Mouse (Mus musculus): ENCODE data around the gene Rab34. TPM values are rescaled to one million over a fixed set of nuclear protein-coding genes. Genes with fewer than 3 reads are reported as not detected.

The Rab34 gene
- polyA plus RNA-seq, 1 experiment from 2014 or later = 138 TPM

GRCm38 (mm10) chr11:78189234-78190040 is 1.2 kb downstream of the Rab34 start:
- ChIA-PET POLR2A (interaction anchor here (0.6 to 0.8 kb wide), 2 partner anchors 14 to 550 kb away, joined by 3 to 6 read pairs; no protein-coding TSS in a partner anchor), CTCF (interaction anchor here (1.1 to 1.3 kb wide), 2 partner anchors 40 to 46 kb away, joined by 3 read pairs; no protein-coding TSS in a partner anchor)
- in situ Hi-C loops (cut with MboI; ENCODE audit: low pct_unique_long_range_greater_than_20kb) = no loop called here
- ATAC-seq (peak; percentile 23), DNase-seq (ENCODE audit: low read depth, low spot score) (no peak)
- no peak for TF ChIP-seq CTCF (IDR thresholded peaks at IDR 0.05)
- no peaks in the 10 kb centered on the region for H3K27me3 ChIP-seq

- ChIA-PET POLR2A (interaction anchor here (1.0 kb wide), 1 partner anchor 10 kb away, joined by 3 read pairs; no protein-coding TSS in a partner anchor), CTCF (interaction anchor here (1.1 to 1.3 kb wide), 2 partner anchors 39 to 47 kb away, joined by 3 read pairs; no protein-coding TSS in a partner anchor)
- TF ChIP-seq CTCF (IDR thresholded peaks at IDR 0.05) = no peak
- DNase-seq (ENCODE audit: low read depth, low spot score) (no peak), ATAC-seq (no peak)
- H3K27me3 ChIP-seq = no peaks in the 10 kb centered on the region
- in situ Hi-C loops (cut with MboI; ENCODE audit: low pct_unique_long_range_greater_than_20kb) = no loop called here
Measured at GRCm38 (mm10) chr11:78190041-78190440, 1.8 kb downstream of the Rab34 start.

GRCm38 (mm10) chr11:78193113-78193512 is 4.9 kb downstream of the Rab34 start, which contains the start of gene Proca1:
Gene Proca1, plus strand, starts transcription at chr11:78193392.
- in situ Hi-C loops (cut with MboI; ENCODE audit: low pct_unique_long_range_greater_than_20kb) = no loop called here
- ChIA-PET POLR2A (interaction anchor here (0.7 to 1.0 kb wide), 2 partner anchors 28 to 201 kb away, joined by 3 read pairs; no protein-coding TSS in a partner anchor), CTCF (no interaction called here)
- ATAC-seq = no peak
- no peak for DNase-seq (ENCODE audit: low read depth, low spot score)
- TF ChIP-seq CTCF (IDR thresholded peaks at IDR 0.05) = no peak
- no peaks in the 10 kb centered on the region for H3K27me3 ChIP-seq

- no peak for DNase-seq (ENCODE audit: low read depth, low spot score)
- CTCF ChIA-PET = no interaction called here
- H3K27me3 ChIP-seq = no peaks in the 10 kb centered on the region
- POLR2A ChIA-PET = no interaction called here
- ATAC-seq = no peak
- in situ Hi-C loops (cut with MboI; ENCODE audit: low pct_unique_long_range_greater_than_20kb) = no loop called here
- TF ChIP-seq CTCF (IDR thresholded peaks at IDR 0.05) = no peak
Measured at GRCm38 (mm10) chr11:78194411-78195100, 6.3 kb downstream of the Rab34 start.

GRCm38 (mm10) chr11:78195101-78195863 is 7.1 kb downstream of the Rab34 start:
- ATAC-seq = no peak
- in situ Hi-C loops (cut with MboI; ENCODE audit: low pct_unique_long_range_greater_than_20kb) = no loop called here
- no peak for DNase-seq (ENCODE audit: low read depth, low spot score)
- POLR2A ChIA-PET = interaction anchor here (1.6 kb wide), 1 partner anchor 10 kb away, joined by 8 read pairs; no protein-coding TSS in a partner anchor
- CTCF ChIA-PET = no interaction called here
- no peaks in the 10 kb centered on the region for H3K27me3 ChIP-seq
- TF ChIP-seq CTCF (IDR thresholded peaks at IDR 0.05) = no peak

GRCm38 (mm10) chr11:78202372-78202771 is 14.1 kb downstream of the Rab34 start:
- in situ Hi-C loops (cut with MboI; ENCODE audit: low pct_unique_long_range_greater_than_20kb) = no loop called here
- ChIA-PET CTCF (no interaction called here), POLR2A (interaction anchor here (0.6 kb wide), 1 partner anchor 27 kb away, joined by 3 read pairs; no protein-coding TSS in a partner anchor)
- no peak for DNase-seq (ENCODE audit: low read depth, low spot score)
- H3K27me3 ChIP-seq = no peaks in the 10 kb centered on the region
- no peak for TF ChIP-seq CTCF (IDR thresholded peaks at IDR 0.05)
- no peak for ATAC-seq

- ATAC-seq (no peak), DNase-seq (ENCODE audit: low read depth, low spot score) (no peak)
- in situ Hi-C loops (cut with MboI; ENCODE audit: low pct_unique_long_range_greater_than_20kb) = no loop called here
- ChIA-PET CTCF (interaction anchor here (1.6 kb wide), 1 partner anchor 21 kb away, joined by 3 read pairs; no protein-coding TSS in a partner anchor), POLR2A (interaction anchor here (0.6 to 1.1 kb wide), 2 partner anchors 41 to 238 kb away, joined by 3 read pairs; partner anchors contain the start of genes Sdf2 and Supt6)
- no peaks in the 10 kb centered on the region for H3K27me3 ChIP-seq
- no peak for TF ChIP-seq CTCF (IDR thresholded peaks at IDR 0.05)
Measured at GRCm38 (mm10) chr11:78204287-78204686, 16.1 kb downstream of the Rab34 start.

GRCm38 (mm10) chr11:78205361-78206206 is 17.4 kb downstream of the Rab34 start:
- no peak for ATAC-seq
- no peaks in the 10 kb centered on the region for H3K27me3 ChIP-seq
- in situ Hi-C loops (cut with MboI; ENCODE audit: low pct_unique_long_range_greater_than_20kb) = no loop called here
- CTCF ChIA-PET = interaction anchor here (1.6 kb wide), 1 partner anchor 20 kb away, joined by 3 read pairs; no protein-coding TSS in a partner anchor
- TF ChIP-seq CTCF (IDR thresholded peaks at IDR 0.05) = no peak
- POLR2A ChIA-PET = interaction anchor here (0.8 kb wide), 1 partner anchor 9 kb away, joined by 8 read pairs; no protein-coding TSS in a partner anchor
- DNase-seq (ENCODE audit: low read depth, low spot score) = no peak

- DNase-seq (ENCODE audit: low read depth, low spot score) (no peak), ATAC-seq (no peak)
- in situ Hi-C loops (cut with MboI; ENCODE audit: low pct_unique_long_range_greater_than_20kb) = no loop called here
- ChIA-PET POLR2A (interaction anchor here (0.5 to 1.3 kb wide), 2 partner anchors 11 to 334 kb away, joined by 4 to 7 read pairs; no protein-coding TSS in a partner anchor), CTCF (interaction anchor here (1.4 kb wide), 1 partner anchor 30 kb away, joined by 3 read pairs; no protein-coding TSS in a partner anchor)
- H3K27me3 ChIP-seq = no peaks in the 10 kb centered on the region
- TF ChIP-seq CTCF (IDR thresholded peaks at IDR 0.05) = no peak
Measured at GRCm38 (mm10) chr11:78207190-78207589, 19.0 kb downstream of the Rab34 start.

All from Patski (cell line).